Mouse (Mus musculus): ENCODE measurements at regions not wholly inside any gene's neighbourhood (a gene's known extent, or its start where the extent isn't known, plus 50 kb on each side); places are given as distances from the start of the nearest gene placed in this dataset.
"Not testable (repeated sequence)": the region's sequence is repeated elsewhere in the genome, so short reads cannot be mapped to it uniquely, and the experiment has no call there.

DNA sequence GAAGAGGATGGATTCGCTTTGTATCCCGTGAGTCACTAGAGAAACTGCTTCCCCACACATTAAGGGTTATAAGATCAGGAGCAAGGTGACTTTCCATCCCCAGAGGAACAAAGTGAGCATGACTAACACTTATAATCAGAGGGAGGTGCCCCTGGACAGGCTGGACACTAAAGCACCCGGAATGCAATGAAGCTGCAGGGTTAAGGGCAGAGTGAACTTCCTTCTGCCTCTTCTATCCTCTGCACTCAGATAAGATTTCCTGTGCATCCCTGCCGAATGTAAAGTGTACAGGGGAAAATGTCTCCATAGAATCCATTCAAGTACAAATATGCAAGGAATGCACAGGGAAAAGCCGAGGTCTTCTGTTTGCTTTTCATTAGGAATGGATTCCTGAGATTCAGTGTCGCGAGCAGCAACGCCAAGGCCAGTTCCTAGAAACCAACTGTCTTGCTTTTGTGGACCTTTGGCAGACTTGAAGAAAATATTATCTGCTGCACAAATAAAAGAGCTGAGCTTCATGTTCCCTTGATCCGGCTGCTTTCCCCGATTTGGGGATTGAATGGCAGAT lies 58.5 kb upstream of the Fbxl7 start:
- DNase-seq = no peak

DNA sequence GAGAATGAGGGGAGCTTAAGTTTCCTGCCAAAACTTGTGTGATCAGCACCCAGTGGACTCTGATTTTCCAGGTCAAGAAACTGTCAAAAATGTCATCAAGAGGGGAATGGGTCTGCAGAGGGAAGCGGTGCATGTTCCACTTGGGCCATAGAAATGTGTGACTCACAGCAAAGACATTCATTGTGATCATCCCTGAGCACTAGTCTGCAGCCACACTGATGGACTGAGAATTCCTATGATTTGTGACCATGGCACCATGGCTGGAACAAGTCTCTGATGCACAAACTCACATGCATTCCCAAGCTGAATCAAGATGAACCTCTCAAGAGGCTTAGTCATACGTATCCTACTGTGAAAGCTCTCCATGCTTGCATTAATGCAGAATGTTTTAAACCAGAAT lies 63.6 kb upstream of the Fbxl7 start:
- DNase-seq = no peak

GRCm38 (mm10) chr15:26968392-26969025 lies 73.1 kb upstream of the Fbxl7 start:
- DNase-seq = no peak

- no peak for DNase-seq
These were observed 75.4 kb upstream of the Fbxl7 start for GRCm38 (mm10) chr15:26970770-26971169.

GRCm38 (mm10) chr15:26993054-26993453 lies 97.7 kb upstream of the Fbxl7 start:
- no peak for DNase-seq

- DNase-seq = no peak
These were observed 113.7 kb upstream of the Fbxl7 start for GRCm38 (mm10) chr15:27009069-27009468.

- no peak for DNase-seq
These were observed 118.7 kb upstream of the Fbxl7 start for GRCm38 (mm10) chr15:27013906-27014658.

DNA sequence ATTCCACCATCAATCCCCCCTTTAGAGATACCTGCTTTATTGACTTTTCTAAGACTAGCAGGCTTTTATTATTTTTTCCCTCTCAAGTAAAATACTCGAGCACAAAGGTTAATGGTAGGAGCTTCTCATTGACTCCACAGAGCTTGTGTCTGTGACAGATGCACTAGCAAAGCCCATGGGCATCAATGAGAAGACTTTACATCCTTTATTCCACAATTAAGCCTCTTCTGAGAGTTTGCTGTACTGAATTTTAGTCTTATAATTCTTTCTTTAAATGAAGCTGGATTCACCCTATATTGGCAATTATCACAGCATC lies 119.2 kb upstream of the Fbxl7 start:
- no peak for DNase-seq

GRCm38 (mm10) chr15:27020471-27020870 lies 125.1 kb upstream of the Fbxl7 start:
- no peak for DNase-seq

DNA sequence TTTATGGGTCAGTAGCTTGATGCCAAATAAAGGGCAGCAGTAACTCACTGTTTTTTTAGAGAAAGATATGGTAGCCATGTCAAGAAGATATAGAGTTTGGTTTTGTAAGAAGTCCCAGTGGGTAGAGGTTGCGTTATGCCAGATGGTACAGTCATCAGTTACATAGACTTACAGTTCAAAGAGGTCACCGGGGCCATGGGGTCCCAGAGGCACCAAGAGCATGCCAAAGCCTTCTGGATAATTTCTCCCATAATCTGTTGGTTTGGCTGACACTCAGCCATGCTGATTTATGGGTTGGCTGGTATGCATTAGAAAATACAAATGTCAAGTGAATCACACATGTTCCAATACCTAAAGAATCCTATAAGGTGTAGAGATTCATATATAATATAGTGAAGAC lies 137.9 kb upstream of the Fbxl7 start:
- DNase-seq = no peak

DNA sequence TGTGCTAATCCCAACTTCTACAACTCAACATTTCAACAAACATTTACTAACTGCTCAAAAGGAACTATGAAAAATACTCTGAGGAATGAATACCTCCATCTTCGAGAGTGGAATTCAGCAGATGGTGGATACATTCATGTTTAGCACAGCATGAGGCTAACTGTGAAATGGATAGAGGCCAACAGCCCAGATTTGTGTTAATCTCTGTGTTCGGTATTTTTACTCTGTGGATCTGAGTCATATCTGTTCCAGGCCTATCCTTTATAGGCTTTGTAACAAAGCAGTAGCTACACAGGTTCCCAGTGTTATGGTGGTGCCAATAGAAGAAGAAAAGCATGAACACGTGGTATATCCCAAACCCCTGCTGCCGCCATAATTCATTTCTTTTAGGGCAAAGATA lies 148.4 kb upstream of the Fbxl7 start:
- DNase-seq = no peak

DNA sequence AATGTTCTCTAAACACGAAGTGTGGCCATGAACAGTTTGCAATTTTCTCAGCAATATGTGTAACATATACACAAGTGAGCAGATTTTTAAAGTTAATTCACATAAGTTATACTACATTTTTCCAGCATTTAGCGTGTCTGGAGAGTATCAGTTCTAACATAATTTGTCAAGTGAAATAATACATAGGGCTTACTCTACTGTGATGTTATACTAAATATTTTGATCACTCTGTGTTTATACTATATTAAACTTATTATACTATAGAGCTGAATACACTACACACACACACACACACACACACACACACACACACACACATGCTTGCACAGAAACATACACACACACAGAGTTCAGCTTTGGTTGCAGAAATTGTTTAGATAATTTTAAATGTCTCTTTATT lies 155.3 kb upstream of the Fbxl7 start:
- DNase-seq = no peak

DNA sequence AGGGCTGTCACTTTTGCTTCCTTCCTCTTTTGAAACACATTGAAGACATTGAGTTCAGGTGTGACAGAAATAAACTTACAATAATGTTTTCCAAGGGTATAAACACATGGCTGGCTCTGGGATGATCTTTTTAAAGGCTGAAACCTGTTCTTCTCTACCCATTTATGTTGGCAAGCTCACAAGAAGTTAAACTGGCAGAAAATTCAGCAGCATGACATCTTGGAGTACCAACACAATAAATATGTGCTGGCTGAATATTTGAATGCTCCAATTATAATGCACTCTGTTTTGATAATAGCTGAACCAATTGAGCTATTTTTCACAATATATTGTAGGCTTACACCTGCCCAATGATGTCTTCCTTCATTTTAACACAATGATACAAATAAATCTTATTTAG lies 168.1 kb upstream of the Fbxl7 start:
- peak; percentile 27 for DNase-seq

GRCm38 (mm10) chr15:27063971-27064370 lies 168.6 kb upstream of the Fbxl7 start:
- peak; percentile 16 for DNase-seq

- no peak for DNase-seq
These were observed 172.3 kb upstream of the Fbxl7 start for GRCm38 (mm10) chr15:27067691-27068090.

- no peak for DNase-seq
These were observed 182.5 kb upstream of the Fbxl7 start for GRCm38 (mm10) chr15:27077926-27078325.

DNA sequence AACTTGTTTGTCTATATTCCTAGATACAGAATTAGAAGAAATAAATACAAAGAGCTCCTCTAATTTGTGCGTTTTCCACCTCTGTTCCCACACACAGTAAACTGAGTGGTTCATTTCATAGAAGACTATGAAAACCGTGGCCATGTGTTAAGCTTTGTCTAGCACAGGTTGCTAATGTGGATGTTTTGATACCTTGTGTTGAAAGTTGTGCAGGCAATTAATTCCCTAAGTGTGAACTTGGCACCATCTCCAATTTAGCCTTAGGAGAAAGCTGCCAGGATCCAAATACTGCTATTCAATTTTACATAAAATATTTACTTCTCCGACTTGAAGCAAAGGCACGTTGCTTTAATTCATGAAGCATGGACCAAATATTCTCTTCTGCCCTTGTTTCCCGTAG lies 187.4 kb upstream of the Fbxl7 start:
- DNase-seq = no peak

GRCm38 (mm10) chr15:27083596-27083995 lies 188.2 kb upstream of the Fbxl7 start:
- DNase-seq = no peak

DNA sequence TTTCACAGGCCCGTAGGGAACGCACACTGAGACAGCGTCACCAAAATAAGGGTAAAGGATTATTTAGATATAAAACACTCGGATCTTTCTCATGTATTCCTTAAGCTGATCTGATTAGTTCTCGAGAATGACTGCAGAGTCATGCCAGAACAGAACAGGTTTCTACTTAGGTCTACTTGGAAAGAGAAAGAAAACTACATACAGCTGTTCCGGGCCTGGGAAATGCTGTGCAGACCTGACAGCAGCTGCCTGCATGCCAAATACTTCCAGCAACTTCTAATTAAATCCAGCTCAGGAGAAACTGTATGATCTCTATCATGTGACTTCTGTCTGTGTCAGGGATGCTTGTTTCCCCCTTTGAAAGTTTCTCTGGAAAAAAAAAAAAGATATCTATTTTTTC lies 193.8 kb upstream of the Fbxl7 start:
- no peak for DNase-seq

DNA sequence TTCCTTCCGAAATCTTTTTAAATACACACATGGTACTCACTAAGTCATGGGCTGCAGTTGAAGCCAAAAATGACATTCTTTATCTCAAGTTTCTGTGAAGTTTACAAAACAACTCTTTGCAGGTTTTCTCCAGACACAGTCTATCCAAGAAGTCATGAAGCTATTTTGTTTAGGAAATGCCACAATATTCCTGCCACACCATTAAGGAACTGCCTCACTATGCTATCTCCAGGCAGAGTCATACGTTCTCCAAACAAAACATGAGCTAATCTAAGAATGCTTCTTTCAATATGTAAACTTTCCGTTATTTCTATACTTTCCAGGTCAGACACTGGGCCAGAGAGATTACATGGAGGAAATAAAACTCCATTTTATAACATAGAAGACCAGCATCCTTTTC lies 198.7 kb upstream of the Fbxl7 start:
- no peak for DNase-seq

DNA sequence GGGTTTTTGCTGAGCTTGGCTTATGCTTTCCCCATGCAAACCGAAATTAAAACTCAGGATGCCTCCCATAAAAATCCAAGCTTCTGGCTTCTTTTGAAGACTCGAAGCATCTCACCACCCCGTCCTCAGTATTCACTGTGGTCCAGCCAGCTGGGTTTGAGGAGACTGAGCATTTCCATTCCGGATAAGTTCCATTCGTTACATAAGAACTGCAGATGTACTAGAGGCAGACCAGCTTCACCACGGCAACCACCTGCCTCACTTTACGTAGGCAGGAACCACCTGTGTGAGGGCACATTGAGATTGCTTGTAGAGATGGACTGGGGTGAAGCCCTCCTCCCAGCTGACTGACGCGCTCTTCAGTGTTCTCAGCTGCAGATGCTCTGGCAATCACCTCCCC lies 199.9 kb upstream of the Fbxl7 start:
- no peak for DNase-seq

DNA sequence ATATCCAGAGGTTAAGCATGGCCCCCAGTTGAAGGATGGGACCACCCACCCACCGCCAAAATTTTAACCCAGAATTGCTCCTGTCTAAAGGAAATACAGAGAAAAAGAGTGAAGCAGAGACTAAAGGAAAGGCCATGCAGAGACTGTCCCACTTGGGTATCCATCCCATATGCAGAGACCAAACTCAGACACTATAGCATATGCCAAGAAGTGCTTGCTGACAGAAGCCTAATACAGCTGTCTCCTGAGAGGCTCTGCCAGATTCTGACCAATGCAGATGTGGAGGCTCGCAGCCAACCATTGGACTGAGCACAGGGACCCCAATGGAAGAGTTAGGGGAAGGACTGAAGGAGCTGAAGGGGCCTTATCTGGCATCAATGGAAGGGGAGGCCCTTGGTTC lies 206.2 kb upstream of the Fbxl7 start:
- DNase-seq = not testable (repeated sequence)

- DNase-seq = no peak
These were observed 213.8 kb upstream of the Fbxl7 start for GRCm38 (mm10) chr15:27109130-27109529.

DNA sequence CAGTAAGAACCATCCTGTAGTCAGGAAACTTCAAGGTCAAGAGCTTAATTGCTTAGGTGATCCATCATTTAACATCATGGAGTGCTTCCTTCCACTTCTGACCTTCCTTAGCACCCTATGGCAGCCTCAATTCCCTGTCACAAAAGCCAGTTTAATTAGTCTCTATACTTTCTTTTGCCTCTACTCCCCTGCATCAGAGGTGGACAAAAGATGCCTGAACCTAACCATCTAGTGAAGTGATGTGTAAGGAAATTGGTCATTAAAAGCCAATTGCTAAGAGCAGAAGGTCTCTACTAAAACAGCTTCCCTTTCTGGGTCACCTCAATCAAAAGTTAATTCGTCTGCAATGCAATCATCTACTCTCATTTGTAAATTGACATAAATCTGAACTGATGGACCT lies 234.3 kb upstream of the Fbxl7 start:
- no peak for DNase-seq

DNA sequence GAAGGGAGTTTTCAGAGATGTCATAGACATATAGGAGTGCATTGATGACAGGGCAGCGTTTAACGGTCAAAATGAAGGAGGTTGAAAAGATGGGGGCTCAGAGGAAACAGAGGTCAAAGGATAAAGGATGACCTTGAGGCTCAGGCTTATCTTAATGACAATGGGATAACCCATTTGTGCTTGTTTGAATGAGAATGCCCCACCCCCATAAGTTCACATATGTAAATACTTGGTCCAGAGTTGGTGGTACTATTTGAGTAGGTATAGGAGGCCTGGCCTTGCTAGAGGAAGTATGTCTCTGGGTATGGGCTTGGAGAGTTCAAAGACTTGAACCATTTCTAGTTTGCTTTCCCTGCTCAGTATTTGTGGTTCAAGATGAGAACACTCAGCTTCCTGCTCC lies 237.4 kb upstream of the Fbxl7 start:
- no peak for DNase-seq

All from cerebellum, adult 9-10 months (tissue).